ENCODE assay signal across 23 mouse cellular contexts in the genomic region with DNA sequence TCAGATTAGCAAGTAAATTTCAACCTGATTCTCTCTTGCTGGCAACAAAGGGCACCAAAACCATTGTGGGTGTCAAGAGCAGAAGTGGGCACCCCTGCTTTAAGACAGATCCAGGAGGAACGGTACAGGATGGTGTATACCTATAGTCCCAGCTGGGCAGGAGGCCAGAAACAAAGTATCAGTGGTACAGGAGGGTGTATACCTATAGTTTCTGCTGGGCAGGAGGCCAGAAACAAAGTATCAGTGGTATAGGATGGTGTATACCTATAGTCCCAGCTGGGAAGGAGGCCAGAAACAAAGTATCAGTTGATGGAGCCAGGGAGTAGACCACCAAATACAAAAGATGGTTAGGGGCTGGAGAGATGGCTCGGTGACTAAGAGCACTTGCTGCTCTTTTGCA.
"Had no signal": no experiment of that assay in that cellular context is flagged by ENCODE, and none has a peak within 500 bp of the region (broad histone marks: within the 10 kb centered on the region; RNA-seq: fewer than 3 reads in every experiment).

No protein-coding gene starts in this region.

- H3K27me3 ChIP-seq: liver, embryonic 15.5 days; lung, embryonic 15.5 days; megakaryocyte, embryonic 14.5 days; midbrain, embryonic 12.5 days; neural tube, embryonic 15.5 days had no signal

- H3K4me1 ChIP-seq: liver, embryonic 15.5 days; midbrain, embryonic 10.5 days; midbrain, embryonic 12.5 days had no signal

- H3K4me2 ChIP-seq: liver, embryonic 15.5 days; lung, embryonic 15.5 days; midbrain, embryonic 12.5 days; neural tube, embryonic 13.5 days; neural tube, embryonic 15.5 days had no signal

- DNase-seq: liver, postnatal 0 days; lung, adult 2 months; lung, postnatal 14 days; lung, postnatal 36 days; midbrain, embryonic 14.5 days; retina, postnatal 1 day; right cerebral cortex, postnatal 25 days; right cerebral cortex, postnatal 4 days; spleen, adult 18-20 months; thymus, adult 18-20 months; thymus, postnatal 14 days; thymus, postnatal 36 days had no signal

- H3K9ac ChIP-seq: liver, embryonic 15.5 days; liver, postnatal 0 days; lung, embryonic 15.5 days; midbrain, embryonic 12.5 days; neural tube, embryonic 13.5 days; neural tube, embryonic 15.5 days had no signal

- H3K4me3 ChIP-seq: liver, embryonic 15.5 days; lung, embryonic 15.5 days; megakaryocyte, embryonic 14.5 days; midbrain, embryonic 10.5 days; midbrain, embryonic 12.5 days; myocyte; neural tube, embryonic 13.5 days; neural tube, embryonic 15.5 days had no signal

- H3K27ac ChIP-seq: liver, embryonic 15.5 days; lung, embryonic 15.5 days; macrophage; midbrain, embryonic 10.5 days; midbrain, embryonic 12.5 days; neural tube, embryonic 13.5 days; neural tube, embryonic 15.5 days had no signal

- H3K9me3 ChIP-seq: liver, embryonic 15.5 days; lung, embryonic 15.5 days; megakaryocyte, embryonic 14.5 days; midbrain, embryonic 10.5 days; midbrain, embryonic 12.5 days; neural tube, embryonic 13.5 days; neural tube, embryonic 15.5 days had no signal

- H3K36me3 ChIP-seq: liver, embryonic 15.5 days; midbrain, embryonic 10.5 days; midbrain, embryonic 12.5 days had no signal

- ATAC-seq: liver, postnatal 0 days; lung, postnatal 0 days; midbrain, embryonic 16.5 days had no signal
